Mouse (Mus musculus) regulatory T cell (primary cell): Measurements from ENCODE around the gene Pced1b.

Experiments used
- in situ Hi-C: fragments of 300-600 bp; cut with MboI, MseI; formaldehyde crosslinking; loops from one replicate; pipeline ENCODE4 v1.15.1; 2025; ENCODE audit warnings: high pct_unique_total_duplicates

Pced1b gene

DNA sequence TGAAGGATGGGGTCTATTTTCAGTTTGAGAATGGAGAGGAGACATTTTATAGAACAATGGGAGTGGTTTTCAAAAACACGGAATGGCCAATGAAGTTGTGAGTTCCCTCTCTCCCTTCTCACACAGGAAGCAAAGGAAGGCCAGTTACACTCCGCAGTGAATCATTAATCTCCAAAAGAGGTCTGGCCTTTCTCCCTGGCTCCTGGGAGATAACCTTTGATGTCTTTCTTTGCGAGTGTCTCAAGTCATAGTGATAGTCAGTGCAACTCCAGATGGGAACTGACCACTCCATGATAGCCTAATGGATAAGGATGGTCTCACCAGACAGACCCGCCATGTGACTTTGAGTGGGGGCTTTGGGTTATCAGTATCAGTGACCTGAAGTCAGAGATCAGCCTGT lies 185.3 kb downstream of the Pced1b start:
- in situ Hi-C loops = no loop called here
